Mouse (Mus musculus): Measurements from ENCODE around the gene Sbk3. TPM values are rescaled to one million over a fixed set of nuclear protein-coding genes. Genes with fewer than 3 reads are reported as not detected.
A peak's percentile ranks its signal among the peaks of the same experiment; 100 is the strongest.

The Sbk3 gene
- polyA plus RNA-seq, 1 experiment from 2014 or later = 0.25 TPM

- Histone ChIP-seq H3K27me3 (no peaks in the 10 kb centered on the region), H3K4me2 (replicated peaks) (no peak overlapping the region), H3K36me3 (no peaks in the 10 kb centered on the region), H3K4me3 (replicated peaks) (no peak overlapping the region), H3K4me1 (0 out of 2 replicates have a peak, but pooled peaks cover 5% of the 10 kb centered on the region), H3K27ac (replicated peaks) (no peak overlapping the region), H3K9me3 (replicated peaks) (no peaks in the 10 kb centered on the region), H3K9ac (no peak overlapping the region)
- WGBS = 24% methylated on average over 2 of the region's 2 CpGs
- ATAC-seq (ENCODE audit: insufficient number of reproducible peaks, low FRiP score, low TSS enrichment, low read depth) = no peak
These were observed 23.1 kb downstream of the Sbk3 start for GRCm38 (mm10) chr7:4947855-4948254.

GRCm38 (mm10) chr7:4943223-4943815, 27.6 kb downstream of the Sbk3 start:
- H3K4me1 ChIP-seq = 0 out of 2 replicates have a peak, but pooled peaks cover 5% of the 10 kb centered on the region
- peak; percentile 80 for ATAC-seq (ENCODE audit: insufficient number of reproducible peaks, low FRiP score, low TSS enrichment, low read depth)
- 18% methylated on average over 15 of the region's 15 CpGs for WGBS
- no peak overlapping the region for H3K27ac ChIP-seq (replicated peaks)
- no peaks in the 10 kb centered on the region for H3K27me3 ChIP-seq
- no peaks in the 10 kb centered on the region for H3K36me3 ChIP-seq
- peak overlapping the region; percentile 58 for H3K4me2 ChIP-seq (replicated peaks)
- H3K4me3 ChIP-seq (replicated peaks) = peak overlapping the region; percentile 33
- H3K9ac ChIP-seq = no peak overlapping the region; the same call in 1 of the 2 replicates
- H3K9me3 ChIP-seq (replicated peaks) = no peaks in the 10 kb centered on the region

- Histone ChIP-seq H3K27me3 (no peaks in the 10 kb centered on the region), H3K36me3 (no peaks in the 10 kb centered on the region), H3K4me1 (0 out of 2 replicates have a peak, but pooled peaks cover 5% of the 10 kb centered on the region), H3K27ac (replicated peaks) (no peak overlapping the region), H3K9me3 (replicated peaks) (no peaks in the 10 kb centered on the region), H3K4me3 (replicated peaks) (no peak overlapping the region), H3K9ac (no peak overlapping the region), H3K4me2 (replicated peaks) (no peak overlapping the region)
- no peak for ATAC-seq (ENCODE audit: insufficient number of reproducible peaks, low FRiP score, low TSS enrichment, low read depth)
- WGBS = 47% methylated on average over 5 of the region's 5 CpGs
These were observed 28.3 kb downstream of the Sbk3 start for GRCm38 (mm10) chr7:4942673-4943072.

- Histone ChIP-seq H3K9ac (no peak overlapping the region), H3K36me3 (no peaks in the 10 kb centered on the region), H3K4me1 (0 out of 2 replicates have a peak, but pooled peaks cover 5% of the 10 kb centered on the region), H3K27ac (replicated peaks) (no peak overlapping the region), H3K4me2 (replicated peaks) (no peak overlapping the region), H3K9me3 (replicated peaks) (no peaks in the 10 kb centered on the region), H3K27me3 (no peaks in the 10 kb centered on the region), H3K4me3 (replicated peaks) (no peak overlapping the region)
- whole genome bisulfite sequencing = 13% methylated on average over 9 of the region's 9 CpGs
- no peak for ATAC-seq (ENCODE audit: insufficient number of reproducible peaks, low FRiP score, low TSS enrichment, low read depth)
These were observed 30.9 kb downstream of the Sbk3 start for GRCm38 (mm10) chr7:4940068-4940479.

GRCm38 (mm10) chr7:4938456-4938855, 32.5 kb downstream of the Sbk3 start:
- H3K36me3 ChIP-seq = no peaks in the 10 kb centered on the region
- H3K27ac ChIP-seq (replicated peaks) = no peak overlapping the region
- H3K9ac ChIP-seq = no peak overlapping the region
- WGBS = 37% methylated on average over 2 of the region's 2 CpGs
- H3K4me2 ChIP-seq (replicated peaks) = no peak overlapping the region
- no peaks in the 10 kb centered on the region for H3K9me3 ChIP-seq (replicated peaks)
- no peaks in the 10 kb centered on the region for H3K27me3 ChIP-seq
- 0 out of 2 replicates have a peak, but pooled peaks cover 2% of the 10 kb centered on the region for H3K4me1 ChIP-seq
- no peak for ATAC-seq (ENCODE audit: insufficient number of reproducible peaks, low FRiP score, low TSS enrichment, low read depth)
- no peak overlapping the region for H3K4me3 ChIP-seq (replicated peaks)

- 67% methylated on average over 11 of the region's 11 CpGs for WGBS
- Histone ChIP-seq H3K4me3 (replicated peaks) (no peak overlapping the region), H3K9me3 (replicated peaks) (no peaks in the 10 kb centered on the region), H3K4me2 (replicated peaks) (no peak overlapping the region), H3K9ac (no peak overlapping the region), H3K4me1 (0 out of 2 replicates have a peak, but pooled peaks cover 10% of the 10 kb centered on the region), H3K36me3 (no peaks in the 10 kb centered on the region), H3K27ac (replicated peaks) (no peak overlapping the region), H3K27me3 (no peaks in the 10 kb centered on the region)
- ATAC-seq (ENCODE audit: insufficient number of reproducible peaks, low FRiP score, low TSS enrichment, low read depth) = no peak
These were observed 33.6 kb downstream of the Sbk3 start for GRCm38 (mm10) chr7:4937392-4937791.

- H3K27me3 ChIP-seq = no peaks in the 10 kb centered on the region
- H3K4me3 ChIP-seq (replicated peaks) = no peak overlapping the region
- no peak overlapping the region for H3K4me2 ChIP-seq (replicated peaks)
- H3K36me3 ChIP-seq = no peaks in the 10 kb centered on the region
- no peak for ATAC-seq (ENCODE audit: insufficient number of reproducible peaks, low FRiP score, low TSS enrichment, low read depth)
- no peak overlapping the region for H3K27ac ChIP-seq (replicated peaks)
- H3K4me1 ChIP-seq = 0 out of 2 replicates have a peak, but pooled peaks cover 10% of the 10 kb centered on the region
- no peak overlapping the region for H3K9ac ChIP-seq
- no peaks in the 10 kb centered on the region for H3K9me3 ChIP-seq (replicated peaks)
- 65% methylated on average over 10 of the region's 10 CpGs for WGBS
These were observed 34.1 kb downstream of the Sbk3 start for GRCm38 (mm10) chr7:4936832-4937231.

- H3K9ac ChIP-seq = no peak overlapping the region
- no peak for ATAC-seq (ENCODE audit: insufficient number of reproducible peaks, low FRiP score, low TSS enrichment, low read depth)
- no peaks in the 10 kb centered on the region for H3K27me3 ChIP-seq
- H3K27ac ChIP-seq (replicated peaks) = no peak overlapping the region
- no peak overlapping the region for H3K4me2 ChIP-seq (replicated peaks)
- 0 out of 2 replicates have a peak, but pooled peaks cover 10% of the 10 kb centered on the region for H3K4me1 ChIP-seq
- 80% methylated on average over 4 of the region's 4 CpGs for whole genome bisulfite sequencing
- H3K36me3 ChIP-seq = no peaks in the 10 kb centered on the region
- H3K4me3 ChIP-seq (replicated peaks) = no peak overlapping the region
- H3K9me3 ChIP-seq (replicated peaks) = no peaks in the 10 kb centered on the region
These were observed 36.6 kb downstream of the Sbk3 start for GRCm38 (mm10) chr7:4934160-4934914.

- WGBS = 70% methylated on average over 12 of the region's 12 CpGs
- ATAC-seq (ENCODE audit: insufficient number of reproducible peaks, low FRiP score, low TSS enrichment, low read depth) = no peak
These were observed 37.9 kb downstream of the Sbk3 start for GRCm38 (mm10) chr7:4933103-4933502.

GRCm38 (mm10) chr7:4928323-4928722, 42.6 kb downstream of the Sbk3 start:
- no peak overlapping the region for H3K4me2 ChIP-seq (replicated peaks)
- no peak overlapping the region for H3K27ac ChIP-seq (replicated peaks)
- peaks cover 41% of the 10 kb centered on the region for H3K4me1 ChIP-seq
- no peak for ATAC-seq (ENCODE audit: insufficient number of reproducible peaks, low FRiP score, low TSS enrichment, low read depth)
- WGBS = 79% methylated on average over 17 of the region's 17 CpGs
- no peak overlapping the region for H3K9ac ChIP-seq
- no peaks in the 10 kb centered on the region for H3K27me3 ChIP-seq
- no peaks in the 10 kb centered on the region for H3K36me3 ChIP-seq
- no peaks in the 10 kb centered on the region for H3K9me3 ChIP-seq (replicated peaks)
- H3K4me3 ChIP-seq (replicated peaks) = no peak overlapping the region

More at GRCm38 (mm10) chr7:4933103-4933502, 37.9 kb downstream of the Sbk3 start:
- Histone ChIP-seq H3K9me3 (replicated peaks) (no peaks in the 10 kb centered on the region), H3K4me3 (replicated peaks) (no peak overlapping the region), H3K9ac (no peak overlapping the region), H3K4me1 (0 out of 2 replicates have a peak, but pooled peaks cover 10% of the 10 kb centered on the region), H3K27ac (replicated peaks) (0 out of 2 replicates have a peak overlapping the region, but pooled peaks have one; percentile 11), H3K27me3 (no peaks in the 10 kb centered on the region), H3K36me3 (no peaks in the 10 kb centered on the region), H3K4me2 (replicated peaks) (no peak overlapping the region)

GRCm38 (mm10) chr7:4927711-4928110, 43.3 kb downstream of the Sbk3 start:
- WGBS = 66% methylated on average over 8 of the region's 8 CpGs
- Histone ChIP-seq H3K36me3 (no peaks in the 10 kb centered on the region), H3K4me3 (replicated peaks) (no peak overlapping the region), H3K27me3 (no peaks in the 10 kb centered on the region), H3K4me1 (peaks cover 41% of the 10 kb centered on the region), H3K27ac (replicated peaks) (no peak overlapping the region), H3K4me2 (replicated peaks) (no peak overlapping the region), H3K9me3 (replicated peaks) (no peaks in the 10 kb centered on the region), H3K9ac (no peak overlapping the region)
- ATAC-seq (ENCODE audit: insufficient number of reproducible peaks, low FRiP score, low TSS enrichment, low read depth) = no peak
